Mouse (Mus musculus) inflammation-experienced regulatory T-cells, adult 6 months (primary cell): ENCODE measurements at regions not wholly inside any gene's neighbourhood (a gene's known extent, or its start where the extent isn't known, plus 50 kb on each side); places are given as distances from the start of the nearest gene placed in this dataset.
A peak's percentile ranks its signal among the peaks of the same experiment; 100 is the strongest.

Experiments
- ATAC-seq: one replicate; pipeline ENCODE4 v1.8.0; 2017

GRCm38 (mm10) chr4:9218380-9218779 is 979.5 kb upstream of the Car8 start:
- no peak for ATAC-seq

- no peak for ATAC-seq
Measured at GRCm38 (mm10) chr4:9208606-9209005, 969.8 kb upstream of the Car8 start.

GRCm38 (mm10) chr4:9200012-9200411 is 961.2 kb upstream of the Car8 start:
- no peak for ATAC-seq

GRCm38 (mm10) chr4:9196435-9196834 is 957.6 kb upstream of the Car8 start:
- no peak for ATAC-seq

GRCm38 (mm10) chr4:9193121-9193520 is 954.3 kb upstream of the Car8 start:
- ATAC-seq, result no peak

GRCm38 (mm10) chr4:9185156-9185875 is 946.5 kb upstream of the Car8 start:
- no peak for ATAC-seq

GRCm38 (mm10) chr4:9184451-9185121 is 945.7 kb upstream of the Car8 start:
- ATAC-seq, result no peak

- ATAC-seq, result no peak
Measured at GRCm38 (mm10) chr4:9174365-9174764, 935.5 kb upstream of the Car8 start.

- no peak for ATAC-seq
Measured at GRCm38 (mm10) chr4:9162374-9162773, 923.5 kb upstream of the Car8 start.

- ATAC-seq, result no peak
Measured at GRCm38 (mm10) chr4:9161814-9162133, 922.9 kb upstream of the Car8 start.

GRCm38 (mm10) chr4:9161068-9161813 is 922.4 kb upstream of the Car8 start:
- no peak for ATAC-seq

- ATAC-seq, result no peak
Measured at GRCm38 (mm10) chr4:9147732-9148131, 908.9 kb upstream of the Car8 start.

GRCm38 (mm10) chr4:9144226-9145215 is 905.7 kb upstream of the Car8 start:
- no peak for ATAC-seq

GRCm38 (mm10) chr4:9143087-9143486 is 904.2 kb upstream of the Car8 start:
- no peak for ATAC-seq

- ATAC-seq, result no peak
Measured at GRCm38 (mm10) chr4:9141946-9142683, 903.3 kb upstream of the Car8 start.

GRCm38 (mm10) chr4:9140691-9141090 is 901.9 kb upstream of the Car8 start:
- ATAC-seq, result no peak

- no peak for ATAC-seq
Measured at GRCm38 (mm10) chr4:9136657-9137056, 897.8 kb upstream of the Car8 start.

GRCm38 (mm10) chr4:9136188-9136569 is 897.3 kb upstream of the Car8 start:
- ATAC-seq, result no peak

- peak; percentile 84 for ATAC-seq
Measured at GRCm38 (mm10) chr4:9135481-9136187, 896.8 kb upstream of the Car8 start.

- no peak for ATAC-seq
Measured at GRCm38 (mm10) chr4:9133695-9134094, 894.9 kb upstream of the Car8 start.

- no peak for ATAC-seq
Measured at GRCm38 (mm10) chr4:9132982-9133625, 894.3 kb upstream of the Car8 start.
